Mouse (Mus musculus): ENCODE measurements around the gene Arhgef3. TPM values are rescaled to one million over a fixed set of nuclear protein-coding genes. Genes with fewer than 3 reads are reported as not detected.

The Arhgef3 gene
- polyA plus RNA-seq, 1 experiment from 2014 or later, result 13.6 TPM

DNA sequence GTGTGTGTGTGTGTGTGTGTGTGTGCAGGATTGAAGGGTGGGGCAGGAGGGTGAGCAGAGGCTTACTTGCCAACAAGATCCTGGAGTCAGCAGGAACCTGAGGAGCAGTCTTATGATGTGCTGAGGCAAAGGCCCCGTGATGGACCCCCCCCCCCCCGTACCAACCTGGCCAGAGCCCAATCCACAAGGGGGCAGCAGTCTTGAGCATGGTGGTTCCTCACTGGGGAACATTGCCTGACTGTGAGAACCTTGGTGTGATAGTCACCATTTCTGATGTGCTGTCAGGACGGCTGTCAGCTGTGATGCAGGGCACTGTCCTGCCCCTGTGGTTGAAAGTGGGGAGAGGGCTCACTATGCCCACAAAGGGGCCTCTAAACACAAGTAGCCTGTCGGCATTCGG lies 138.7 kb downstream of the Arhgef3 start:
- no peak for ATAC-seq (ENCODE audit: low FRiP score)
- no peak overlapping the region for H3K27ac ChIP-seq (replicated peaks)
- no peaks in the 10 kb centered on the region for H3K4me1 ChIP-seq
- H3K4me3 ChIP-seq (replicated peaks), result no peak overlapping the region
- H3K9me3 ChIP-seq (replicated peaks), result no peaks in the 10 kb centered on the region
- no peak overlapping the region for H3K4me2 ChIP-seq
- H3K27me3 ChIP-seq (replicated peaks), result no peaks in the 10 kb centered on the region
- WGBS, result 81% methylated on average over 5 of the region's 5 CpGs
- no peak overlapping the region for H3K9ac ChIP-seq (replicated peaks)
- H3K36me3 ChIP-seq, result no peaks in the 10 kb centered on the region

DNA sequence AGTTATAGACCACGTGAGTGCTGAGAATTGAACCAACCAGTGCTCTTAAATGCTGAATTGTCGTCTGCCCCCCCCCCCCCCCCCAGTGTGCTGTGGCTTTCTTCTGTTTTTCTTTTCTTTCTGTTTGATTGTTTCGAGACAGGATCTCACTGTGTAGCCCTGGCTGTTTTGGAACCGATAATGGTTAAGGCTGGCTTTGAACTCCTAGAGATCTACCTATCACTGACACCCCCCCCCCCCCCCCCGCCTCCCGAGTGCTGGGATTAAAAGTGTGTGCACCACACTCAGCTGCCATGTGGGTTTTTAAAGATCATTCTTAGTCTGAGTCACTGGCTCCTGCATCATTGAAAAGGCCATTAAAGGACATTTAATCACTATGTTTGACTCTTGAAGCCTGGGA lies 147.7 kb downstream of the Arhgef3 start:
- no peaks in the 10 kb centered on the region for H3K9me3 ChIP-seq (replicated peaks)
- 60% methylated on average over 5 of the region's 6 CpGs for WGBS
- H3K4me3 ChIP-seq (replicated peaks), result no peak overlapping the region
- H3K27ac ChIP-seq (replicated peaks), result no peak overlapping the region
- no peaks in the 10 kb centered on the region for H3K36me3 ChIP-seq
- no peaks in the 10 kb centered on the region for H3K27me3 ChIP-seq (replicated peaks)
- no peak overlapping the region for H3K4me2 ChIP-seq
- no peak for ATAC-seq (ENCODE audit: low FRiP score)
- H3K4me1 ChIP-seq, result no peaks in the 10 kb centered on the region
- H3K9ac ChIP-seq (replicated peaks), result no peak overlapping the region

DNA sequence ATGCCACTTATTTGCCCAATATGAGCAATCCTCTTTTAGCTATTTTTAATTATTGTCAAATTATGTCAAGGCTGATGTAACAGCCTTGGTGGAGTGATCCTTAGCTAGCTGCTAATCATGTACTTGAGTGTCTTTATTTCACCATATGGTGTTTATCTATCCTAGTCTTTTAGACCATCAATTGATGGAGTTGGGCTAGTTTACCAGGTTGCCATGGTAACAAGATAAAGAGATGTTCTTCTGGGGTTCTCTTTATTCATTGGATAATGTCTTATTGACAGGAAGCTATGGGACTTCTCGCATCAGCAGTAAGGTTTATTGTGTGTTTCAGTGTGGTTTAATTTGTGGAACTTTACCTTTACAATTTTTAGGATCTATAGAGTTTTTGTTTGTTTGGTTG lies 151.9 kb downstream of the Arhgef3 start:
- no peak overlapping the region for H3K4me2 ChIP-seq
- no peaks in the 10 kb centered on the region for H3K36me3 ChIP-seq
- H3K4me1 ChIP-seq, result 0 out of 2 replicates have a peak, but pooled peaks cover under 1% of the 10 kb centered on the region
- no peak for ATAC-seq (ENCODE audit: low FRiP score)
- 30% methylated on average over 1 of the region's 1 CpGs for WGBS
- H3K9ac ChIP-seq (replicated peaks), result no peak overlapping the region
- no peaks in the 10 kb centered on the region for H3K27me3 ChIP-seq (replicated peaks)
- H3K4me3 ChIP-seq (replicated peaks), result no peak overlapping the region
- H3K27ac ChIP-seq (replicated peaks), result no peak overlapping the region
- no peaks in the 10 kb centered on the region for H3K9me3 ChIP-seq (replicated peaks)

DNA sequence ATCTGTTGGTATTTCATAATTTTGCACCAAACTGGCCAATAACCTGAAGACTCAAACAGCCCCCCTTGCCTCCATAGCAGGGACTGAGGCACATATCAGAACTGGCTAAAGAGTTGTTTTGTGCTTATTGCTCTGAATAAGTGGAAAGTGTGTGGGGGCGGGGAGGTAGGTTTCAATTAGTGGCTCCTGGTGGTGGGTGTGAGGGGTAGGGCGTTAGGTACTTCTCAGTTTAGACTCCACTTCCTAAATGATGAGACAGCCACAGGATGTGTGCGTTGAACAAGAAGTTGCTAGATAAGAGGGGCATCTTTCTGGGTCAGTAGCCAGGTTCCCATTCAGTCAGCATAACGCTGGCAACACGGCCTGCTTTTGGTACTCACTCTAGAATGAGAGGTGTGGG lies 153.4 kb downstream of the Arhgef3 start:
- Histone ChIP-seq H3K4me2 (no peak overlapping the region), H3K4me1 (peaks cover 7% of the 10 kb centered on the region; the same call in 1 of the 2 replicates), H3K27ac (replicated peaks) (no peak overlapping the region), H3K4me3 (replicated peaks) (no peak overlapping the region), H3K9ac (replicated peaks) (no peak overlapping the region), H3K27me3 (replicated peaks) (no peaks in the 10 kb centered on the region), H3K9me3 (replicated peaks) (no peaks in the 10 kb centered on the region), H3K36me3 (no peaks in the 10 kb centered on the region)
- ATAC-seq (ENCODE audit: low FRiP score), result no peak
- WGBS, result 58% methylated on average over 5 of the region's 5 CpGs

DNA sequence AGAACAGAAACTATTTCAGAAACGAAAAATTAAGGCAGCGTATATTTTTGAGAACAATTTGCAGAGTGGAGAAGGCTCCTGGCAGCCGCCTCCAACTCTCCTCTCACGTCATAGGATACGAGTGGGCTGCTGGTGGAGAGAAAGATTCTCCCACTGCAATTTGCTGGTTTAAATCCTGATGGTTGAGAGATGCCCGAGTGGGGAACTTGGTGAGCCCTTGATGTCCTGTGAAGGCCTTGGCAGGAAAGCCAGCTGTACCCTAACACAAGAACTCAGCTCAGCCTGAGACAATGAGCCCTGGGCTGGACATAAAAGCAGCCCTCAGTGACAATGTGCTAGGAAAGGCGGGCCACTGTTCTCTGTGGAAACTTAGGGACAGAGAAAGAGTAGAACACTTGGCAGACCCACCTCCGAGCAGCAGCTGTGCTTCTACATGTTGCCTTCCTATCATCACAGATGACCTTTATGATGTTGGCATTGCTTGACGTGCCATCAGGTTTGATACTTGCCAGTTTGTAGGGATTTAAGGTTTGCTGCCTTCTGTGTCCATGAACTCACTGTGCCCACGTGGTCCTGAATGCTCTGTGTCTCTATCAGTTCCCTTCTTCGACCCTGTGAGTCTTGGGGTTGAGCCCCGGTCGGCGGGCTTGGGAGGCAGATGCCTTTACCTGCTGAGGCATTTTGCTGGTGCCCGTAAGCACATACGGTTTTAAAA lies 154.4 kb downstream of the Arhgef3 start:
- H3K36me3 ChIP-seq, result no peaks in the 10 kb centered on the region
- H3K4me2 ChIP-seq, result no peak overlapping the region
- H3K4me3 ChIP-seq (replicated peaks), result no peak overlapping the region
- H3K9ac ChIP-seq (replicated peaks), result no peak overlapping the region
- WGBS, result 84% methylated on average over 16 of the region's 16 CpGs
- no peaks in the 10 kb centered on the region for H3K27me3 ChIP-seq (replicated peaks)
- peaks cover 7% of the 10 kb centered on the region; the same call in 1 of the 2 replicates for H3K4me1 ChIP-seq
- no peak overlapping the region for H3K27ac ChIP-seq (replicated peaks)
- no peak for ATAC-seq (ENCODE audit: low FRiP score)
- no peaks in the 10 kb centered on the region for H3K9me3 ChIP-seq (replicated peaks)

DNA sequence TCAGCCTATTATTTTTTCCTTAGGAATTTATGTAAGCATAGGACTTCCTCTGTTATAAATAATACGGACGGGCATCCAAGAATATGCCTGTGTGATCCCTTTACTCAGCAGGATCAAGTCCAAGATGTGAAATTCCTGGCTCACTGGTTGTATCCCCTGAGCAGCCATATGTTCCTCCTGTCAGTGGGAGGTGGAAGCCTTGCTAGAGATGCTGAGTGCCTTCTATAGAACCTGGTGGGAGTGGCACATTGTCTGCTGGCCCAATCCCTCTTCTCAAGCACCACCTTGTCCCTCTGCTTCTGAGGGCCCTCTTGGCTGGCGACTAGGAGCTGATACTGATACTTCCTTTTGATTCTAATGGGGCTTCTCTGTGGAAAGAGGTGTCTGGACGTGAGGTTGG lies 155.1 kb downstream of the Arhgef3 start:
- H3K27me3 ChIP-seq (replicated peaks), result no peaks in the 10 kb centered on the region
- no peaks in the 10 kb centered on the region for H3K36me3 ChIP-seq
- H3K9me3 ChIP-seq (replicated peaks), result no peaks in the 10 kb centered on the region
- H3K4me3 ChIP-seq (replicated peaks), result no peak overlapping the region
- peaks cover 7% of the 10 kb centered on the region; the same call in 1 of the 2 replicates for H3K4me1 ChIP-seq
- WGBS, result 69% methylated on average over 4 of the region's 4 CpGs
- no peak for ATAC-seq (ENCODE audit: low FRiP score)
- H3K9ac ChIP-seq (replicated peaks), result no peak overlapping the region
- no peak overlapping the region for H3K27ac ChIP-seq (replicated peaks)
- H3K4me2 ChIP-seq, result no peak overlapping the region

DNA sequence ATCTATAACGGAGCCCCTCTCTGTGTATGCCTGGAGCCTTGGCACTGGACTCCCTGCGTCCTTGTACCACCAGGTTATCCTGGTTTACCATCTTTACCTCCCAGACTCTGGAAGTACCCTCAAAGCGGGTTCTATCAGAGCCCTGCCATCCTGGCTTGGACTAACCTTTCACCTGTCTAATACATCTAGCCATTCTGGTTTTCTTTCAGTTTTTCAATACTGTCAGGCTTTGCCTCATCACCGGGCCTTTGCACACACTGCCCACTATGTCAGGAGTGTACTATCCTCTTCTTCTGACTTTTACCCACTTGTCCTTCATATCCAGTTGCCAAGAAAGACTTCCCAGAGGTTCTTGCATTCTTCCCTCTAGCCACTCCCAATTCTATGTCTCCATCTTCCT lies 155.8 kb downstream of the Arhgef3 start:
- Histone ChIP-seq H3K4me2 (no peak overlapping the region), H3K27me3 (replicated peaks) (no peaks in the 10 kb centered on the region), H3K36me3 (no peaks in the 10 kb centered on the region), H3K4me3 (replicated peaks) (no peak overlapping the region), H3K9me3 (replicated peaks) (no peaks in the 10 kb centered on the region), H3K27ac (replicated peaks) (no peak overlapping the region), H3K4me1 (peaks cover 7% of the 10 kb centered on the region; the same call in 1 of the 2 replicates), H3K9ac (replicated peaks) (no peak overlapping the region)
- ATAC-seq (ENCODE audit: low FRiP score), result no peak
- 95% methylated on average over 4 of the region's 4 CpGs for WGBS

DNA sequence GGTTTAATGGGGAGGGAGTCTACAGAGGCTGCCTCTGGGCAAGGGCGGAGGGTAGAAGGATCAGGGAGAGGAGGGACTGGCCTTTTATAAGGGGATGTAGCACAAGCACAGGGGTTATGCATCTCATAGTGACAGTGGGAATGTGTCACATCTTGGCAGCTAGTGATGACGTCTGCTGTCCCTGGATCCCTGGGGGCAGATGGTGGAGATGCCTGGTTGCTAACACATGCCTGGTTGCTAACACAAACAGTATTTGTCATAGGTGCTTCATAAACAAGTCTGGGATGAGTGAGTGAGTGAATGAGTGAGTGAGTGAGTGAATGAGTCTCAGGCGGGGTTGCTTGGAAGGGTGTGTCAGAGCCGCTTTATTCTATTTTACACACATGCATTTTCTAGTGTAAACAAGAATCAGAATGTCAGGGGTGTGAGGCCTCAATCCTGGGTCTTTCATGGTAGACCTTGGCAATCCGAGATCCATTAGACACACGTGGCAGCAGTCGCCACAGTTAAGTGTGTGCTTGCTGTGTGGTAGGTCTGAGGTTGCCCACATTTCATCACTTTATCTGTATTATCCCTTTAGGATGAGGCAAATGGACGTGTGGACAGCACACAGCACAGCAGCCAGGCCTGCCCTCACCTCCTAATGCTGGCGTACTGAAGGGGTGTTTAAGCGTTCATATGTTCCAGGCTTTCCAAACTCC lies 156.8 kb downstream of the Arhgef3 start:
- Histone ChIP-seq H3K27me3 (replicated peaks) (no peaks in the 10 kb centered on the region), H3K4me2 (no peak overlapping the region), H3K36me3 (no peaks in the 10 kb centered on the region), H3K4me1 (peaks cover 7% of the 10 kb centered on the region; the same call in 1 of the 2 replicates), H3K9ac (replicated peaks) (no peak overlapping the region), H3K27ac (replicated peaks) (no peak overlapping the region), H3K4me3 (replicated peaks) (no peak overlapping the region), H3K9me3 (replicated peaks) (no peaks in the 10 kb centered on the region)
- no peak for ATAC-seq (ENCODE audit: low FRiP score)
- 80% methylated on average over 10 of the region's 10 CpGs for WGBS

DNA sequence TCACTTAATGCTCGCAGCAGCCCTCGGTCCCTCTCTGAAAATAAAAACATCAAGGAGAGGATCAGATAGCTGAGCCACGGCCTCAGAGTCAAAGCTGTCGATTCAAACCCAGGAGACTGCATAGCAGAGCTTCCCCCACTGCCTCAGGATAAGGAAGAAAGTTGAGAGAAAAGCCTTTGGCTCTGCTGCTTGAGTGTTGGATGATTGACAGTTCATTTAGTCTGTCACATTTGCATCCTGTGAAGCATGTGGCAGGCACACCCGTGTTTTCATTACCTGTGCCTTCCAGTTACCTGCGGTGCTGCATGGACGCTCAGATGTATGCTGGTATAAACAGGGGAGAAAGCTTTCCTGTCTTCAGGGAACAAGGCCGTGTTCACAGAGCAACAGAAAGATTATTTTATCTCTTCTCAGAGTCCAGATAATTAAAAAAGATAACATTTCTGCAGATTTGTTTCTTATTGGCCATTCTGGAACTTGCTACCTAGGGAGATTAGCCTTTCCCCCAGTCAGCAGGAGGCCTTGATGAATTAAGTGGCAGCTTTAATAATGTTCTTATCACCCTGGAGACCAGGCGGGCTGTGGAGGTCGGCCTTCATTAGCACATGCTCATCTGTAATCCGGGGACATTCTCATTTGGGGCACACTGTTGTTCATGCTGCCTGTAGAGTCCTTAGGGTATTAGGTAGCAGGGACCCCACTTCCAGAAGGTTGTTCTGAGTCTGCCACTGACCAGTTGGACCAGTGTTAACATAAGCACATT lies 157.6 kb downstream of the Arhgef3 start:
- no peaks in the 10 kb centered on the region for H3K27me3 ChIP-seq (replicated peaks)
- no peak for ATAC-seq (ENCODE audit: low FRiP score)
- WGBS, result 40% methylated on average over 11 of the region's 11 CpGs
- H3K4me1 ChIP-seq, result peaks cover 7% of the 10 kb centered on the region; the same call in 1 of the 2 replicates
- H3K4me2 ChIP-seq, result no peak overlapping the region
- H3K36me3 ChIP-seq, result no peaks in the 10 kb centered on the region
- no peak overlapping the region for H3K9ac ChIP-seq (replicated peaks)
- no peak overlapping the region for H3K4me3 ChIP-seq (replicated peaks)
- H3K27ac ChIP-seq (replicated peaks), result no peak overlapping the region
- H3K9me3 ChIP-seq (replicated peaks), result no peaks in the 10 kb centered on the region

DNA sequence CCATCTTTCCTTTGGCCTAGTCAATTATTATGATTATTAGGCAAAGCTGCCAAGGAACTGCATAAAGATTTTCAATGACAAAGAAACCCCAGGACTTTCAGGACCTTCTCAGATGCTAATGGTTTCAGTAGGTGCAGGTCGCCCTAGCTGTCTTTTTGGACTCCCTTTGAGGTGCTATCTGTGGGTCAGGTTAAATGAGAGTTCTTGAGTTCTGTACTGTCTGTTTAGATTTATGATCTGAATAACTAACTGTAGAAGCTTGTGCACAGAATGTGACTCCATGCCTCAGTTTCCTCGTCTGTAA lies 158.1 kb downstream of the Arhgef3 start:
- no peak overlapping the region for H3K4me2 ChIP-seq
- H3K9ac ChIP-seq (replicated peaks), result no peak overlapping the region
- no peak for ATAC-seq (ENCODE audit: low FRiP score)
- no peaks in the 10 kb centered on the region for H3K27me3 ChIP-seq (replicated peaks)
- no peaks in the 10 kb centered on the region for H3K36me3 ChIP-seq
- no peak overlapping the region for H3K4me3 ChIP-seq (replicated peaks)
- H3K4me1 ChIP-seq, result peaks cover 7% of the 10 kb centered on the region; the same call in 1 of the 2 replicates
- 80% methylated on average over 2 of the region's 2 CpGs for WGBS
- no peak overlapping the region for H3K27ac ChIP-seq (replicated peaks)
- no peaks in the 10 kb centered on the region for H3K9me3 ChIP-seq (replicated peaks)

DNA sequence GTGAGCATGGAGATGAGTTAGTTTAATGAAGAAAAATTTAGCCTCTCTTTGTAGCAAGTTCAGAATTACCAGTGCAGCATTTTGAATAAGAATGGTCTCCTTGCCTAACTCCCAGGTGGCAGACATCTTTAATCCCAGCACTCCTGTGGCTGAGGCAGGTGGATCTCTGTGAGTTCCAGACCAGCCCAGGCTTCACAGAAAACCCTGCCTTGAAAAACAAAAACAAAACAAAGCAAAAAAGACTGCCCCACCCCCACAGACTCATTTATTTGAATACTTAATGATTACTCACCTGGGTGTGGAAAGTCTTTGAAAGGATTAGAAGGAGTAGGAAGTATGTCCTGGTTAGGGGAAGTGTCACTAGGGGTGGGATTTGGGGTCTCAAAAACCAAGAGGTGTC lies 158.5 kb downstream of the Arhgef3 start:
- H3K36me3 ChIP-seq, result no peaks in the 10 kb centered on the region
- no peak overlapping the region for H3K27ac ChIP-seq (replicated peaks)
- peaks cover 7% of the 10 kb centered on the region; the same call in 1 of the 2 replicates for H3K4me1 ChIP-seq
- no peak overlapping the region for H3K4me2 ChIP-seq
- no peaks in the 10 kb centered on the region for H3K9me3 ChIP-seq (replicated peaks)
- no peak for ATAC-seq (ENCODE audit: low FRiP score)
- no peaks in the 10 kb centered on the region for H3K27me3 ChIP-seq (replicated peaks)
- no peak overlapping the region for H3K9ac ChIP-seq (replicated peaks)
- no peak overlapping the region for H3K4me3 ChIP-seq (replicated peaks)

DNA sequence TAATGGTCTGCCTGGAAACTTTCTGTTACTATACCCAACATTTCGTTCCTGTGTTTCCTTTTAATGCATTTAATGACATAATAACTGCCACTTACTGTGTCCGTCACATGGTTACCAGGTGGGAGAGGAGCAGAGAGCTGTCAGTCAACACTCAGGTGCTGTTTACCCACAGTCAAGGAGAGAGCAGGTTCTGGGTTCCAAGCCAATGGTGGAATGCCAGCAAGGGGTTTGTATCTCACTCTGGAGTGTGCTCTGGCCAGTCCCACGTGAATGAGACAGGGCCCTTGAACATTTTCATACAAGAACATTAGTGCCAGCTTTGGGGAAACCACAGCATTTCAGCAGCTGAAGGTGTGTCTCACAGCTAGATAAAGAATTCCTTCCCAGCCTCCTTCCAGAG lies 162.6 kb downstream of the Arhgef3 start:
- Histone ChIP-seq H3K4me3 (replicated peaks) (no peak overlapping the region), H3K9me3 (replicated peaks) (no peaks in the 10 kb centered on the region), H3K4me1 (peaks cover 1% of the 10 kb centered on the region; the same call in 1 of the 2 replicates), H3K27ac (replicated peaks) (no peak overlapping the region), H3K36me3 (no peaks in the 10 kb centered on the region), H3K27me3 (replicated peaks) (no peaks in the 10 kb centered on the region), H3K9ac (replicated peaks) (no peak overlapping the region), H3K4me2 (no peak overlapping the region)
- 92% methylated on average over 3 of the region's 3 CpGs for WGBS
- ATAC-seq (ENCODE audit: low FRiP score), result no peak
